Mouse (Mus musculus): ENCODE data around the gene Defb25. TPM values are rescaled to one million over a fixed set of nuclear protein-coding genes. Genes with fewer than 3 reads are reported as not detected.

Gene Defb25
- polyA plus RNA-seq, 1 experiment from 2014 or later = not detected

- Histone ChIP-seq H3K36me3 (no peaks in the 10 kb centered on the region), H3K27me3 (no peaks in the 10 kb centered on the region), H3K4me2 (replicated peaks) (no peak overlapping the region), H3K9me3 (no peaks in the 10 kb centered on the region), H3K27ac (replicated peaks) (no peak overlapping the region), H3K4me3 (no peak overlapping the region), H3K9ac (replicated peaks) (no peak overlapping the region), H3K4me1 (no peaks in the 10 kb centered on the region)
- ATAC-seq (ENCODE audit: low FRiP score, low read depth) = no peak
- 85% methylated on average over 6 of the region's 6 CpGs for WGBS
Measured at GRCm38 (mm10) chr2:152600076-152600475, 22.8 kb downstream of the Defb25 start.

- no peak within 1 kb of the TSS for H3K4me2 ChIP-seq (replicated peaks)
- no peak for ATAC-seq (ENCODE audit: low FRiP score, low read depth)
- H3K4me1 ChIP-seq = no peaks in the 10 kb centered on the region
- H3K4me3 ChIP-seq = no peak within 1 kb of the TSS
- 70% methylated on average over 7 of the region's 7 CpGs for WGBS
- H3K27me3 ChIP-seq = no peaks in the 10 kb centered on the region
- no peak within 1 kb of the TSS for H3K9ac ChIP-seq (replicated peaks)
- H3K27ac ChIP-seq (replicated peaks) = no peak within 1 kb of the TSS
- no peaks in the 10 kb centered on the region for H3K36me3 ChIP-seq
- no peaks in the 10 kb centered on the region for H3K9me3 ChIP-seq
Measured at GRCm38 (mm10) chr2:152599299-152599698, 23.6 kb downstream of the Defb25 start, which contains the start of gene Defb45. TSS of gene Defb45 (minus strand) at chr2:152599399.

- WGBS = 53% methylated on average over 6 of the region's 6 CpGs
- no peak overlapping the region for H3K4me3 ChIP-seq
Measured at GRCm38 (mm10) chr2:152589021-152589420, 33.8 kb downstream of the Defb25 start.

GRCm38 (mm10) chr2:152588450-152588849 is 34.4 kb downstream of the Defb25 start:
- ATAC-seq (ENCODE audit: low FRiP score, low read depth) = no peak
- Histone ChIP-seq H3K4me2 (replicated peaks) (no peak overlapping the region), H3K27me3 (no peaks in the 10 kb centered on the region), H3K9me3 (no peaks in the 10 kb centered on the region), H3K4me1 (peaks cover 3% of the 10 kb centered on the region; the same call in 1 of the 2 replicates), H3K27ac (replicated peaks) (no peak overlapping the region), H3K4me3 (no peak overlapping the region), H3K9ac (replicated peaks) (no peak overlapping the region), H3K36me3 (no peaks in the 10 kb centered on the region)
- 63% methylated on average over 2 of the region's 2 CpGs for WGBS

More at GRCm38 (mm10) chr2:152589021-152589420, 33.8 kb downstream of the Defb25 start:
- Histone ChIP-seq H3K4me2 (replicated peaks) (no peak overlapping the region), H3K27ac (replicated peaks) (no peak overlapping the region), H3K4me1 (peaks cover 3% of the 10 kb centered on the region; the same call in 1 of the 2 replicates), H3K9me3 (no peaks in the 10 kb centered on the region), H3K36me3 (no peaks in the 10 kb centered on the region), H3K9ac (replicated peaks) (no peak overlapping the region), H3K27me3 (no peaks in the 10 kb centered on the region)
- ATAC-seq (ENCODE audit: low FRiP score, low read depth) = no peak

- ATAC-seq (ENCODE audit: low FRiP score, low read depth) = no peak
Measured at GRCm38 (mm10) chr2:152586926-152587560, 35.8 kb downstream of the Defb25 start.

GRCm38 (mm10) chr2:152580612-152581011 is 42.2 kb downstream of the Defb25 start:
- 92% methylated on average over 11 of the region's 11 CpGs for WGBS
- no peak overlapping the region for H3K27ac ChIP-seq (replicated peaks)
- no peaks in the 10 kb centered on the region for H3K36me3 ChIP-seq
- no peak overlapping the region for H3K4me2 ChIP-seq (replicated peaks)
- no peaks in the 10 kb centered on the region for H3K9me3 ChIP-seq
- no peak for ATAC-seq (ENCODE audit: low FRiP score, low read depth)
- no peaks in the 10 kb centered on the region for H3K4me1 ChIP-seq
- no peak overlapping the region for H3K9ac ChIP-seq (replicated peaks)
- no peak overlapping the region for H3K4me3 ChIP-seq
- H3K27me3 ChIP-seq = no peaks in the 10 kb centered on the region

More at GRCm38 (mm10) chr2:152586926-152587560, 35.8 kb downstream of the Defb25 start:
- Histone ChIP-seq H3K27me3 (no peaks in the 10 kb centered on the region), H3K4me3 (no peak overlapping the region), H3K27ac (replicated peaks) (no peak overlapping the region), H3K4me2 (replicated peaks) (no peak overlapping the region), H3K9me3 (no peaks in the 10 kb centered on the region), H3K9ac (replicated peaks) (no peak overlapping the region), H3K4me1 (peaks cover 3% of the 10 kb centered on the region; the same call in 1 of the 2 replicates), H3K36me3 (no peaks in the 10 kb centered on the region)
- 78% methylated on average over 4 of the region's 4 CpGs for WGBS

- Histone ChIP-seq H3K4me3 (no peak within 1 kb of the TSS), H3K9me3 (no peaks in the 10 kb centered on the region), H3K4me1 (no peaks in the 10 kb centered on the region), H3K27ac (replicated peaks) (no peak within 1 kb of the TSS), H3K27me3 (no peaks in the 10 kb centered on the region), H3K36me3 (no peaks in the 10 kb centered on the region), H3K9ac (replicated peaks) (no peak within 1 kb of the TSS), H3K4me2 (replicated peaks) (no peak within 1 kb of the TSS)
- 75% methylated on average over 7 of the region's 7 CpGs for WGBS
- no peak for ATAC-seq (ENCODE audit: low FRiP score, low read depth)
Measured at GRCm38 (mm10) chr2:152580107-152580506, 42.7 kb downstream of the Defb25 start, which contains the start of gene Defb19. TSS of gene Defb19 (minus strand) at chr2:152580312.

- no peaks in the 10 kb centered on the region for H3K36me3 ChIP-seq
- H3K9ac ChIP-seq (replicated peaks) = no peak overlapping the region
- no peaks in the 10 kb centered on the region for H3K9me3 ChIP-seq
- no peaks in the 10 kb centered on the region for H3K27me3 ChIP-seq
- H3K4me3 ChIP-seq = no peak overlapping the region
- no peak overlapping the region for H3K27ac ChIP-seq (replicated peaks)
- no peak for ATAC-seq (ENCODE audit: low FRiP score, low read depth)
- H3K4me1 ChIP-seq = no peaks in the 10 kb centered on the region
- H3K4me2 ChIP-seq (replicated peaks) = no peak overlapping the region
- 90% methylated on average over 8 of the region's 8 CpGs for WGBS
Measured at GRCm38 (mm10) chr2:152573484-152573883, 49.4 kb downstream of the Defb25 start.

Other genes with a start within 250 kb of the Defb25 start
- 12.5 and 16.1 TPM in 2 replicates for gene Nrsn2, start 246.4 kb downstream of the Defb25 start, polyA plus RNA-seq (2016; fragmentation: Nextera tagmentation; extraction: Ambion mirVana)
- gene Sox12, start 225.0 kb downstream of the Defb25 start, polyA plus RNA-seq (2016; fragmentation: Nextera tagmentation; extraction: Ambion mirVana) = 15.6 and 18.7 TPM in 2 replicates
- 51.3 and 53.3 TPM in 2 replicates for gene Zcchc3, start 208.0 kb downstream of the Defb25 start, polyA plus RNA-seq (2016; fragmentation: Nextera tagmentation; extraction: Ambion mirVana)
- gene 6820408C15Rik, start 207.5 kb downstream of the Defb25 start, polyA plus RNA-seq (2016; fragmentation: Nextera tagmentation; extraction: Ambion mirVana) = 0.54 and 1.1 TPM in 2 replicates
- gene Defb23, start 158.4 kb downstream of the Defb25 start, polyA plus RNA-seq (2016; fragmentation: Nextera tagmentation; extraction: Ambion mirVana) = not detected in 2 replicates
- gene Defb20, start 146.0 kb downstream of the Defb25 start, polyA plus RNA-seq (2016; fragmentation: Nextera tagmentation; extraction: Ambion mirVana) = not detected in 2 replicates
- not detected in 2 replicates for gene Defb22, start 132.9 kb downstream of the Defb25 start, polyA plus RNA-seq (2016; fragmentation: Nextera tagmentation; extraction: Ambion mirVana)
- gene Defb26, start 111.4 kb downstream of the Defb25 start, polyA plus RNA-seq (2016; fragmentation: Nextera tagmentation; extraction: Ambion mirVana) = not detected in 2 replicates
- not detected in 2 replicates for gene Defb28, start 104.8 kb downstream of the Defb25 start, polyA plus RNA-seq (2016; fragmentation: Nextera tagmentation; extraction: Ambion mirVana)
- gene Defb29, start 83.0 kb downstream of the Defb25 start, polyA plus RNA-seq (2016; fragmentation: Nextera tagmentation; extraction: Ambion mirVana) = not detected in 2 replicates
- gene Gm17416, start 53.7 kb downstream of the Defb25 start, polyA plus RNA-seq (2016; fragmentation: Nextera tagmentation; extraction: Ambion mirVana) = not detected in 2 replicates
- not detected in 2 replicates for gene Defb21, start 50.3 kb downstream of the Defb25 start, polyA plus RNA-seq (2016; fragmentation: Nextera tagmentation; extraction: Ambion mirVana)
- gene Defb19, start 42.7 kb downstream of the Defb25 start, polyA plus RNA-seq (2016; fragmentation: Nextera tagmentation; extraction: Ambion mirVana) = not detected in 2 replicates
- not detected in 2 replicates for gene Defb45, start 23.7 kb downstream of the Defb25 start, polyA plus RNA-seq (2016; fragmentation: Nextera tagmentation; extraction: Ambion mirVana)
- gene Defb36, start 18.7 kb downstream of the Defb25 start, polyA plus RNA-seq (2016; fragmentation: Nextera tagmentation; extraction: Ambion mirVana) = not detected in 2 replicates
- gene Rem1, start 3.9 kb upstream of the Defb25 start, polyA plus RNA-seq (2016; fragmentation: Nextera tagmentation; extraction: Ambion mirVana) = 0.31 TPM in 1 of 2 replicates, not detected in the other
- gene H13, start 46.4 kb upstream of the Defb25 start, polyA plus RNA-seq (2016; fragmentation: Nextera tagmentation; extraction: Ambion mirVana) = 142 and 147 TPM in 2 replicates
- 38.4 and 39.6 TPM in 2 replicates for gene Mcts2, start 64.0 kb upstream of the Defb25 start, polyA plus RNA-seq (2016; fragmentation: Nextera tagmentation; extraction: Ambion mirVana)
- gene Id1, start 113.2 kb upstream of the Defb25 start, polyA plus RNA-seq (2016; fragmentation: Nextera tagmentation; extraction: Ambion mirVana) = 65.1 and 69.6 TPM in 2 replicates
- 3.2 and 3.9 TPM in 2 replicates for gene Cox4i2, start 131.1 kb upstream of the Defb25 start, polyA plus RNA-seq (2016; fragmentation: Nextera tagmentation; extraction: Ambion mirVana)
- 156 and 168 TPM in 2 replicates for gene Bcl2l1, start 208.7 kb upstream of the Defb25 start, polyA plus RNA-seq (2016; fragmentation: Nextera tagmentation; extraction: Ambion mirVana)
- 109 and 113 TPM in 2 replicates for gene Tpx2, start 224.9 kb upstream of the Defb25 start, polyA plus RNA-seq (2016; fragmentation: Nextera tagmentation; extraction: Ambion mirVana)